Mouse (Mus musculus) bone marrow macrophage, adult 2 months (primary cell): ENCODE data around the gene Trub2.

Experiments used
- CTCF ChIP-seq: IDR thresholded peaks from 2 replicates; pipeline ENCODE4 v1.5.1; 2012; ENCODE audit warnings: low read depth, mild to moderate bottlenecking, low read length, moderate library complexity
- POLR2A ChIP-seq: IDR thresholded peaks from 2 replicates; pipeline ENCODE4 v1.6.1; 2012; ENCODE audit warnings: mild to moderate bottlenecking, low read depth, low read length, borderline replicate concordance

DNA sequence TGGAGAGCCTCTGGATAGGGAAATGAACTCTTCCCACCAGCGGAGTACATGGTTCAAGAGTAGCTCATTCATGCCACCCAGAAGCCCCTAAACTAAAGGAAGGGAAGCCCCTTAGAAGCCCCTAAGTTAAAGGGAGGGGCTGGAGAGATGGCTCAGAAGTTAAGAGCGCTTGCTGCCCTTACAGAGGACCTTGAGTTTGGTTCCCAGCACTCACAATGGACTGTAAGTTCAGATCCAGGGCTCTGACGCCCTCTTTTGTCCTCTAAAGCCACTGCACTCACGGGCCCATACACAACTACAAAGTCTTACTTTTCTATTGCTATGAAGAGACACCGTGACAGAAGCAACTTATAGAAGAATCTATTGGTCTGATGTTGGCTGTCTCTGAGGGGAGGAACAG lies 35.9 kb downstream of the Trub2 start:
- TF ChIP-seq CTCF, result no peak
- TF ChIP-seq POLR2A, result no peak
